Mouse (Mus musculus) activated CD4-positive, CD25-positive, alpha-beta regulatory T cell (primary cell): ENCODE results near the gene Egf. TPM values are rescaled to one million over a fixed set of nuclear protein-coding genes. Genes with fewer than 3 reads are reported as not detected.

Experiments used
- polyA plus RNA-seq, 2 experiments: library from polyadenylated mRNA; unstranded; fragments of 100-300 nt; shearing (Covaris generic); gene quantifications; one replicate each; pipeline ENCODE4 v1.2.1; 2017

The Egf gene
- 1 to 10 TPM in 1 of 2 experiments, under 1 TPM in 1; 0.32 to 1.6 TPM for polyA plus RNA-seq

GRCm38 (mm10) chr3:129754650-129755604, at the start of gene Egf:
Egf (minus strand) TSS chr3:129755316.

GRCm38 (mm10) chr3:129803765-129804164, 48.6 kb upstream of the Egf start, which contains the start of gene Lrit3:
Lrit3 (minus strand) TSS chr3:129804030.

Other genes starting within 250 kb of the Egf start
- gene Elovl6, start 223.0 kb downstream of the Egf start, polyA plus RNA-seq: 10 to 100 TPM in 1 of 2 experiments, 1 to 10 TPM in 1; 5.9 to 13.6 TPM
- gene Lrit3, start 48.7 kb upstream of the Egf start, polyA plus RNA-seq: under 1 TPM in 1 of 2 experiments, not detected in 1; 0.31 TPM
- not detected for gene Rrh, start 67.3 kb upstream of the Egf start, polyA plus RNA-seq
- 100 to 1,000 TPM in 1 of 2 experiments, 10 to 100 TPM in 1; 93.9 to 131 TPM for gene Gar1, start 76.1 kb upstream of the Egf start, polyA plus RNA-seq
- gene Cfi, start 80.6 kb upstream of the Egf start, polyA plus RNA-seq: under 1 TPM in 1 of 2 experiments, not detected in 1; 0.16 TPM
- gene Pla2g12a, start 123.3 kb upstream of the Egf start, polyA plus RNA-seq: 10 to 100 TPM; 15.3 to 31.8 TPM
- 10 to 100 TPM; 63.9 to 74.0 TPM for gene Casp6, start 146.1 kb upstream of the Egf start, polyA plus RNA-seq
- gene Mcub, start 214.9 kb upstream of the Egf start, polyA plus RNA-seq: 10 to 100 TPM; 23.6 to 43.5 TPM